Mouse (Mus musculus) midbrain, embryonic 16.5 days (tissue): ENCODE results near the gene Wnt6. TPM values are rescaled to one million over a fixed set of nuclear protein-coding genes. Genes with fewer than 3 reads are reported as not detected.
"Not testable (repeated sequence)": the region's sequence is repeated elsewhere in the genome, so short reads cannot be mapped to it uniquely, and the experiment has no call there.

Experiments
- ATAC-seq: fragments of 200-750 bp; cut with Nextera tagmentation; 2 replicates; pipeline ENCODE4 v1.8.0; 2017; ENCODE audit warnings: moderate TSS enrichment
- H3K27ac ChIP-seq: fragments of 300-500 bp; sonication (generic); 2 replicates; pipeline ENCODE4 v1.5.1; 2014; ENCODE audit warnings: mild to moderate bottlenecking, low read length, mixed read lengths
- H3K27me3 ChIP-seq: fragments of 300-500 bp; sonication (generic); 2 replicates; pipeline ENCODE4 v1.6.1; 2014; ENCODE audit warnings: low read depth, low read length, mixed read lengths; ENCODE audit not compliant: control insufficient read depth, insufficient read depth
- H3K36me3 ChIP-seq: fragments of 300-500 bp; sonication (generic); 2 replicates; pipeline ENCODE4 v1.6.1; 2014; ENCODE audit warnings: mild to moderate bottlenecking, low read length, moderate library complexity, mixed read lengths; ENCODE audit not compliant: control insufficient read depth, insufficient read depth
- H3K4me1 ChIP-seq: fragments of 300-500 bp; sonication (generic); 2 replicates; pipeline ENCODE4 v1.6.1; 2014; ENCODE audit warnings: mild to moderate bottlenecking, low read length, mixed read lengths; ENCODE audit not compliant: control insufficient read depth, insufficient read depth
- H3K4me2 ChIP-seq: fragments of 300-500 bp; sonication (generic); 2 replicates; pipeline ENCODE4 v1.6.1; 2014; ENCODE audit warnings: mild to moderate bottlenecking, low read length, mixed read lengths
- H3K4me3 ChIP-seq: fragments of 300-500 bp; sonication (generic); 2 replicates; pipeline ENCODE4 v1.5.1; 2014; ENCODE audit warnings: low read depth, mild to moderate bottlenecking, low read length, moderate library complexity, mixed read lengths
- H3K9ac ChIP-seq: fragments of 300-500 bp; sonication (generic); 2 replicates; pipeline ENCODE4 v1.6.1; 2014; ENCODE audit warnings: low read depth, low read length, mixed read lengths
- H3K9me3 ChIP-seq: fragments of 300-500 bp; sonication (generic); replicated peaks from 2 replicates; pipeline ENCODE4 v1.6.1; 2014; ENCODE audit warnings: mild to moderate bottlenecking, low read length, mixed read lengths; ENCODE audit not compliant: control insufficient read depth, poor library complexity, severe bottlenecking
- WGBS: fragments of 180-500 bp; shearing (Covaris S2); extraction: QIAGEN DNeasy Blood & Tissue Kit; methylation state at CpG from one replicate; pipeline ENCODE4 v1.1.7; 2014; 5-methylcytosine and 5-hydroxymethylcytosine counted together
- polyA plus RNA-seq: library from polyadenylated mRNA; unstranded; fragments of >200 nt; fragmentation: Nextera tagmentation; extraction: Ambion mirVana; gene quantifications from 2 replicates; pipeline ENCODE4 v1.2.1, GENCODE M21; 2015

Gene Wnt6
- polyA plus RNA-seq, 1 experiment from 2014 or later: 4.2 TPM

GRCm38 (mm10) chr1:74807551-74808071, 35.9 kb downstream of the Wnt6 start:
- 2% methylated on average over 23 of the region's 23 CpGs for WGBS
- Histone ChIP-seq H3K9ac (peak overlapping the region; percentile 59), H3K4me3 (peak overlapping the region; percentile 37), H3K4me2 (peak overlapping the region; percentile 81), H3K9me3 (no peaks in the 10 kb centered on the region), H3K27ac (peak overlapping the region; percentile 30), H3K27me3 (peaks cover 18% of the 10 kb centered on the region), H3K36me3 (no peaks in the 10 kb centered on the region), H3K4me1 (peaks cover 36% of the 10 kb centered on the region)
- ATAC-seq: peak; percentile 36

GRCm38 (mm10) chr1:74808078-74808477, 36.4 kb downstream of the Wnt6 start:
- Histone ChIP-seq H3K9ac (peak overlapping the region; percentile 59), H3K36me3 (no peaks in the 10 kb centered on the region), H3K4me3 (peak overlapping the region; percentile 37), H3K9me3 (no peaks in the 10 kb centered on the region), H3K4me2 (peak overlapping the region; percentile 81), H3K27ac (peak overlapping the region; percentile 41), H3K4me1 (peaks cover 33% of the 10 kb centered on the region), H3K27me3 (peaks cover 15% of the 10 kb centered on the region)
- 0% methylated on average over 16 of the region's 16 CpGs for whole genome bisulfite sequencing
- peak; percentile 75 for ATAC-seq

- no peak overlapping the region for H3K9ac ChIP-seq
- H3K27me3 ChIP-seq: peaks cover 15% of the 10 kb centered on the region
- H3K4me2 ChIP-seq: no peak overlapping the region
- H3K4me1 ChIP-seq: peaks cover 26% of the 10 kb centered on the region
- no peak for ATAC-seq
- H3K27ac ChIP-seq: no peak overlapping the region
- no peaks in the 10 kb centered on the region for H3K36me3 ChIP-seq
- no peaks in the 10 kb centered on the region for H3K9me3 ChIP-seq
- no peak overlapping the region for H3K4me3 ChIP-seq
- WGBS: 60% methylated on average over 10 of the region's 10 CpGs
These were observed 37.3 kb downstream of the Wnt6 start for GRCm38 (mm10) chr1:74809007-74809406.

GRCm38 (mm10) chr1:74814931-74815647, 43.4 kb downstream of the Wnt6 start:
- no peak for ATAC-seq
- H3K9me3 ChIP-seq: no peaks in the 10 kb centered on the region
- H3K27ac ChIP-seq: no peak overlapping the region
- WGBS: 79% methylated on average over 9 of the region's 9 CpGs
- H3K4me2 ChIP-seq: no peak overlapping the region
- no peak overlapping the region for H3K9ac ChIP-seq
- no peaks in the 10 kb centered on the region for H3K36me3 ChIP-seq
- H3K4me1 ChIP-seq: peaks cover 6% of the 10 kb centered on the region
- H3K4me3 ChIP-seq: no peak overlapping the region
- no peaks in the 10 kb centered on the region; the same call in 1 of the 2 replicates for H3K27me3 ChIP-seq

GRCm38 (mm10) chr1:74815965-74816364, 44.3 kb downstream of the Wnt6 start:
- H3K27ac ChIP-seq, H3K9me3 ChIP-seq, H3K4me2 ChIP-seq, ATAC-seq, H3K27me3 ChIP-seq, H3K36me3 ChIP-seq, H3K4me1 ChIP-seq, H3K9ac ChIP-seq, H3K4me3 ChIP-seq: not testable (repeated sequence)
- WGBS: 90% methylated on average over 6 of the region's 6 CpGs

- Histone ChIP-seq H3K9ac (peak overlapping the region; percentile 94), H3K4me1 (peaks cover 6% of the 10 kb centered on the region), H3K4me3 (peak overlapping the region; percentile 78), H3K4me2 (peak overlapping the region; percentile 66), H3K9me3 (no peaks in the 10 kb centered on the region), H3K27ac (peak overlapping the region; percentile 95), H3K36me3 (no peaks in the 10 kb centered on the region), H3K27me3 (no peaks in the 10 kb centered on the region; the same call in 1 of the 2 replicates)
- 3% methylated on average over 38 of the region's 38 CpGs for WGBS
- ATAC-seq: peak; percentile 82
These were observed 45.0 kb downstream of the Wnt6 start for GRCm38 (mm10) chr1:74816612-74817199.

- WGBS: 13% methylated on average over 14 of the region's 14 CpGs
- Histone ChIP-seq H3K27ac (peak overlapping the region; percentile 95), H3K9ac (peak overlapping the region; percentile 94), H3K36me3 (no peaks in the 10 kb centered on the region), H3K4me1 (peaks cover 6% of the 10 kb centered on the region), H3K4me3 (peak overlapping the region; percentile 78), H3K9me3 (no peaks in the 10 kb centered on the region), H3K27me3 (no peaks in the 10 kb centered on the region), H3K4me2 (peak overlapping the region; percentile 66)
- peak; percentile 40; the same call in 1 of the 2 replicates for ATAC-seq
These were observed 45.5 kb downstream of the Wnt6 start for GRCm38 (mm10) chr1:74817219-74817618.

- H3K4me2 ChIP-seq: no peak overlapping the region
- no peak overlapping the region for H3K27ac ChIP-seq
- peaks cover 6% of the 10 kb centered on the region for H3K4me1 ChIP-seq
- H3K36me3 ChIP-seq: no peaks in the 10 kb centered on the region
- no peak overlapping the region for H3K4me3 ChIP-seq
- no peak overlapping the region for H3K9ac ChIP-seq
- no peaks in the 10 kb centered on the region for H3K9me3 ChIP-seq
- no peak for ATAC-seq
- no peaks in the 10 kb centered on the region for H3K27me3 ChIP-seq
- 94% methylated on average over 1 of the region's 1 CpGs for WGBS
These were observed 46.8 kb downstream of the Wnt6 start for GRCm38 (mm10) chr1:74818509-74818908.

- not testable (repeated sequence) for H3K27me3 ChIP-seq, H3K9ac ChIP-seq, H3K27ac ChIP-seq, H3K4me1 ChIP-seq, ATAC-seq, H3K36me3 ChIP-seq, H3K9me3 ChIP-seq, H3K4me3 ChIP-seq, H3K4me2 ChIP-seq
- WGBS: 95% methylated on average over 4 of the region's 4 CpGs
These were observed 51.9 kb downstream of the Wnt6 start for GRCm38 (mm10) chr1:74823598-74823997.
